Mouse (Mus musculus): ENCODE data around the gene D930048N14Rik. TPM values are rescaled to one million over a fixed set of nuclear protein-coding genes. Genes with fewer than 3 reads are reported as not detected.

D930048N14Rik gene
- total and polyA plus RNA-seq, 3 experiments = 0.39 to 2.1 TPM; not detected in 1

- H3K79me2 ChIP-seq (ENCODE audit: control insufficient read depth, insufficient read depth, low read length, poor library complexity) = peaks cover 49% of the 10 kb centered on the region
- H3K9ac ChIP-seq (ENCODE audit: control insufficient read depth, low read depth, low read length, poor library complexity, severe bottlenecking) = peak within 1 kb of the TSS; percentile 94
- H3K27me3 ChIP-seq (ENCODE audit: control insufficient read depth in 1 of 2, insufficient read depth in 2 of 2, low read length in 2 of 2) = no peaks in the 10 kb centered on the region
- H3K9me3 ChIP-seq (replicated peaks; ENCODE audit: insufficient read depth, low read length) = no peaks in the 10 kb centered on the region
- peaks cover 5 to 34% of the 10 kb centered on the region in 2 experiments for H3K4me1 ChIP-seq (ENCODE audit: control insufficient read depth in 1 of 2, insufficient read depth in 2 of 2, low read length in 2 of 2)
- H3K4me3 ChIP-seq (ENCODE audit: control insufficient read depth in 1 of 2, insufficient read depth in 1 of 2, low read depth in 2 of 2, low read length in 2 of 2) = peak within 1 kb of the TSS; percentile 77 to 88
- peaks cover 27 to 57% of the 10 kb centered on the region in 2 experiments for H3K36me3 ChIP-seq (ENCODE audit: control insufficient read depth in 1 of 2, insufficient read depth in 2 of 2, low read length in 2 of 2)
- H3K27ac ChIP-seq (ENCODE audit: control insufficient read depth, low read depth, low read length) = peak within 1 kb of the TSS; percentile 87
- peak; percentile 99 for DNase-seq (ENCODE audit: low read depth, low spot score)
- TF ChIP-seq SMC3 (IDR thresholded peaks at IDR 0.05; ENCODE audit: low read depth, low read length) = 0 out of 2 replicates have a peak, but pooled peaks have one; percentile 5
- TF ChIP-seq MYB (IDR thresholded peaks at IDR 0.05; ENCODE audit: low read depth, low read length) = no peak
- TF ChIP-seq HCFC1 (IDR thresholded peaks at IDR 0.05; ENCODE audit: low read depth, low read length) = peak; percentile 90
- peak; percentile 100 for TF ChIP-seq POLR2A (IDR thresholded peaks at IDR 0.05; ENCODE audit: control insufficient read depth in 1 of 2, insufficient read depth in 1 of 2, low read depth in 1 of 2, low read length in 2 of 2, poor library complexity in 1 of 2)
- no peak for TF ChIP-seq GABPA (IDR thresholded peaks at IDR 0.05; ENCODE audit: low read depth, low read length)
- TF ChIP-seq MAZ (IDR thresholded peaks at IDR 0.05; ENCODE audit: low read depth, low read length) = peak; percentile 47; the same call in 1 of the 2 replicates
- TF ChIP-seq MAX (IDR thresholded peaks at IDR 0.05; ENCODE audit: low read length) = peak; percentile 92
- peak; percentile 48; the same call in 1 of the 2 replicates for TF ChIP-seq CHD1 (IDR thresholded peaks at IDR 0.05; ENCODE audit: low read depth, low read length)
- TF ChIP-seq ZKSCAN1 (IDR thresholded peaks at IDR 0.05; ENCODE audit: low read depth, low read length) = no peak
- TF ChIP-seq CHD2 (IDR thresholded peaks at IDR 0.05; ENCODE audit: low read length) = peak; percentile 65; the same call in 1 of the 2 replicates
- no peak; the same call in 1 of the 2 replicates for TF ChIP-seq GATA1 (IDR thresholded peaks at IDR 0.05; ENCODE audit: low read depth, low read length)
- no peak for TF ChIP-seq MEF2A (IDR thresholded peaks at IDR 0.05; ENCODE audit: extremely low read depth, insufficient replicate concordance, low read depth, low read length, poor library complexity, severe bottlenecking)
- no peak for TF ChIP-seq MAFK (IDR thresholded peaks at IDR 0.05; ENCODE audit: borderline replicate concordance, low read depth, low read length)
- TF ChIP-seq NRF1 (IDR thresholded peaks at IDR 0.05; ENCODE audit: insufficient read depth, low read depth, low read length, poor library complexity, severe bottlenecking) = peak; percentile 71
- TF ChIP-seq USF2 (IDR thresholded peaks at IDR 0.05; ENCODE audit: borderline replicate concordance in 1 of 2, insufficient read depth in 1 of 2, low read depth in 1 of 2, low read length in 2 of 2) = no peak
- TF ChIP-seq POLR2AphosphoS2 (IDR thresholded peaks at IDR 0.05; ENCODE audit: low read length) = peak; percentile 99
- no peak for TF ChIP-seq TAL1 (IDR thresholded peaks at IDR 0.05; ENCODE audit: low read length)
- TF ChIP-seq POLR2AphosphoS5 (IDR thresholded peaks at IDR 0.05; ENCODE audit: borderline replicate concordance, low read depth, low read length) = peak; percentile 97
- TF ChIP-seq RCOR1 (IDR thresholded peaks at IDR 0.05; ENCODE audit: low read depth, low read length) = peak; percentile 32; the same call in 1 of the 2 replicates
- TF ChIP-seq E2F4 (IDR thresholded peaks at IDR 0.05; ENCODE audit: borderline replicate concordance, low read depth, low read length) = peak; percentile 96
- TF ChIP-seq MYC (IDR thresholded peaks at IDR 0.05; ENCODE audit: low read depth, low read length) = peak; percentile 97
- TF ChIP-seq JUND (IDR thresholded peaks at IDR 0.05; ENCODE audit: low read depth, low read length) = no peak
- TF ChIP-seq ZMIZ1 (IDR thresholded peaks at IDR 0.05; ENCODE audit: low read depth, low read length) = peak; percentile 100
- TF ChIP-seq USF1 (IDR thresholded peaks at IDR 0.05; ENCODE audit: low read depth, low read length) = no peak; the same call in 1 of the 2 replicates
- TF ChIP-seq ZNF384 (IDR thresholded peaks at IDR 0.05; ENCODE audit: low read depth, low read length) = no peak
- no peak for TF ChIP-seq ELF1 (IDR thresholded peaks at IDR 0.05; ENCODE audit: low read depth, low read length)
- TF ChIP-seq BHLHE40 (IDR thresholded peaks at IDR 0.05; ENCODE audit: borderline replicate concordance, low read depth, low read length) = no peak
- 0 out of 6 replicates have a peak, but pooled peaks of 1 of the 3 experiments have one; percentile 16 for TF ChIP-seq CTCF (IDR thresholded peaks at IDR 0.05 in 2 of 3, conservative IDR thresholded peaks at IDR 0.05 in 1 of 3; ENCODE audit: control insufficient read depth in 1 of 3, insufficient read depth in 1 of 3, low read depth in 2 of 3, low read length in 3 of 3, poor library complexity in 1 of 3, severe bottlenecking in 1 of 3)
- no peak for TF ChIP-seq ZC3H11A (IDR thresholded peaks at IDR 0.05; ENCODE audit: low read depth, low read length)
- TF ChIP-seq KAT2A (conservative IDR thresholded peaks at IDR 0.05; ENCODE audit: low read depth, low read length) = no peak; the same call in 1 of the 2 replicates
- no peak for TF ChIP-seq UBTF (IDR thresholded peaks at IDR 0.05; ENCODE audit: borderline replicate concordance, insufficient read depth, low read depth, low read length)
- peak; percentile 90 for TF ChIP-seq MXI1 (IDR thresholded peaks at IDR 0.05; ENCODE audit: low read depth, low read length)
- TF ChIP-seq ETS1 (IDR thresholded peaks at IDR 0.05; ENCODE audit: low read depth, low read length) = 0 out of 2 replicates have a peak, but pooled peaks have one; percentile 54
- peak; percentile 84; the same call in 1 of the 2 replicates for TF ChIP-seq TCF12 (IDR thresholded peaks at IDR 0.05; ENCODE audit: low read depth, low read length)
- TF ChIP-seq TBP (IDR thresholded peaks at IDR 0.05; ENCODE audit: low read depth, low read length) = peak; percentile 99
Measured at GRCm38 (mm10) chr11:51606447-51607095, 44.2 kb upstream of the D930048N14Rik start, which contains the start of gene Hnrnpab. TSS of gene Hnrnpab (minus strand) at chr11:51606847.
